ENCODE assay signal across 19 mouse cellular contexts in the genomic region with DNA sequence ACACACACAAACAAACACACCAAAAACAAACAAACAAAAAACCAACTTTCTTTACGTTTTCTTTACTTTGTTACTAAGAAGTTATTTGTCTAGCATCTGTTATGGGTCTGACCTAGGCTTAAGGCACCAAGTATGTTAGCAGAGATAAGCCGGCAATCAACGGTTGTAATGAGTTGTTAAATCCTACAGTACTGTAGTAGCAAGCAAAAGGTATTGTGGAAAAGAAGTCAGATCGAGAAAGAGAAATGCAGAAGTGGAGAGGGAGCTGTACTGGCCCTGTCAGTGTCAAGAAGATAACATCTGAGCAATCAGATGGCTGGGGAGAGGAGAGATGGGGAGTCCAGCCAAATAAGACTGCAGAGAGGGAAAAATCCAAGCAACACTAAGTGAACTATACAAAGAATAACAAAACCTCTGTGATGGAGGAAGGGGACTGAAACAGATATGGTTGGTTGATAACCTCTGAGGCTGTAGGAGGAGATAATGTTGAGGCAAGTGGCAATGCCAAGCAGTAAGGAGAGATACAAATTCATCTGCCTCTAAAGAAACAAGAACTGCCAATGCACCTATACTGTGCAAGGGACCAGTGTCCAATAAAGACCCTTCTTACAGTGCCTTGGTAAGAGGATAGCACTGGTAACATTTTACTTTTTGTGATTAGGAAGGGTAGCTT. TPM values are rescaled to one million over a fixed set of nuclear protein-coding genes. Genes with fewer than 3 reads are reported as not detected.
DNase-seq lines count a peak whose midpoint lies in the region; ATAC-seq lines count a peak whose summit lies in the region.
"Had no signal": no experiment of that assay in that cellular context is flagged by ENCODE, and none has a peak within 500 bp of the region (broad histone marks: within the 10 kb centered on the region; RNA-seq: fewer than 3 reads in every experiment).

No protein-coding gene starts in this region.

- H3K4me2 ChIP-seq in heart, embryonic 11.5 days, result peak overlapping the region; percentile 36
- peak overlapping the region; percentile 78 for H3K4me2 ChIP-seq in liver, embryonic 12.5 days
- H3K4me2 ChIP-seq: lung, embryonic 15.5 days; stomach, embryonic 15.5 days had no signal

- H3K27ac ChIP-seq in heart, embryonic 11.5 days (ENCODE audit: low read depth, low read length), result no peak overlapping the region
- 0 out of 2 replicates have a peak overlapping the region, but pooled peaks have one; percentile 8 for H3K27ac ChIP-seq in brown adipose tissue, adult 24 weeks (replicated peaks; ENCODE audit: low read depth, low read length)
- peak overlapping the region; percentile 97 for H3K27ac ChIP-seq in liver, embryonic 12.5 days
- H3K27ac ChIP-seq: lung, embryonic 15.5 days; stomach, embryonic 15.5 days had no signal

- H3K4me3 ChIP-seq in heart, embryonic 11.5 days (ENCODE audit: low read depth, low read length), result peak overlapping the region; percentile 24
- H3K4me3 ChIP-seq in brown adipose tissue, adult 24 weeks (ENCODE audit: insufficient read depth, low read depth, low read length), result no peak overlapping the region
- H3K4me3 ChIP-seq in liver, embryonic 12.5 days, result peak overlapping the region; percentile 81
- H3K4me3 ChIP-seq: lung, embryonic 15.5 days; stomach, embryonic 15.5 days had no signal

- no peaks in the 10 kb centered on the region for H3K36me3 ChIP-seq in heart, embryonic 11.5 days (ENCODE audit: control insufficient read depth, insufficient read depth, low read length)
- H3K36me3 ChIP-seq in liver, embryonic 12.5 days, result peaks cover 54% of the 10 kb centered on the region
- H3K36me3 ChIP-seq: lung, embryonic 15.5 days; stomach, embryonic 15.5 days had no signal

- no peak for DNase-seq in heart, adult 18-20 months
- peak; percentile 34 for DNase-seq in A20 (ENCODE audit: low read depth, low spot score)
- DNase-seq in frontal cortex, adult 2 months (ENCODE audit: extremely low spot score in 1 of 2, low spot score in 1 of 2), result no peak
- no peak for DNase-seq in thymus, postnatal 36 days
- DNase-seq in adrenal gland, postnatal 14 days, result no peak
- DNase-seq: B cell, adult 2 months; cerebellum, postnatal 14 days; gastrocnemius, postnatal 14 days; kidney, adult 8-10 months; layer of hippocampus, adult 9-11 months; thymus, postnatal 14 days had no signal

- no peaks in the 10 kb centered on the region for H3K27me3 ChIP-seq in heart, embryonic 11.5 days (ENCODE audit: control insufficient read depth, insufficient read depth, low read length)
- no peaks in the 10 kb centered on the region for H3K27me3 ChIP-seq in liver, embryonic 12.5 days (replicated peaks)
- H3K27me3 ChIP-seq: lung, embryonic 15.5 days; stomach, embryonic 15.5 days had no signal

- no peak for ATAC-seq in heart, embryonic 11.5 days (replicated peaks; ENCODE audit: insufficient number of reproducible peaks, low FRiP score, low TSS enrichment)
- peak; percentile 50 for ATAC-seq in liver, embryonic 12.5 days
- ATAC-seq: forebrain, embryonic 14.5 days; hindbrain, embryonic 16.5 days; midbrain, embryonic 16.5 days had no signal

- H3K4me1 ChIP-seq in heart, embryonic 11.5 days (ENCODE audit: control insufficient read depth, insufficient read depth, low read length), result peaks cover 3% of the 10 kb centered on the region; the same call in 1 of the 2 replicates
- peaks cover 15% of the 10 kb centered on the region for H3K4me1 ChIP-seq in brown adipose tissue, adult 24 weeks (ENCODE audit: control insufficient read depth, insufficient read depth, insufficient read length, low read length)
- peaks cover 57% of the 10 kb centered on the region for H3K4me1 ChIP-seq in liver, embryonic 12.5 days
- H3K4me1 ChIP-seq: lung, embryonic 15.5 days; stomach, embryonic 15.5 days had no signal

- no peaks in the 10 kb centered on the region for H3K9me3 ChIP-seq in heart, embryonic 11.5 days (replicated peaks; ENCODE audit: control insufficient read depth, low read length)
- H3K9me3 ChIP-seq in liver, embryonic 12.5 days (replicated peaks), result no peaks in the 10 kb centered on the region
- H3K9me3 ChIP-seq: lung, embryonic 15.5 days; stomach, embryonic 15.5 days had no signal

- 36% methylated on average over 4 of the region's 4 CpGs for WGBS in heart, embryonic 11.5 days (ENCODE audit: insufficient replicate concordance)
- 16% methylated on average over 4 of the region's 4 CpGs for WGBS in liver, embryonic 12.5 days (ENCODE audit: insufficient replicate concordance)

- H3K9ac ChIP-seq in heart, embryonic 11.5 days (ENCODE audit: low read depth, low read length), result no peak overlapping the region
- peak overlapping the region; percentile 95 for H3K9ac ChIP-seq in liver, embryonic 12.5 days
- H3K9ac ChIP-seq: lung, embryonic 15.5 days; stomach, embryonic 15.5 days had no signal

RNA-seq across cellular contexts. Expression of gene Nxpe2, which starts 14.3 kb away (rescaled TPM):
- 1.8 and 4.6 TPM in 2 replicates for polyA plus RNA-seq in heart, embryonic 11.5 days (2014; fragmentation: Nextera tagmentation; extraction: Ambion mirVana)
- 1 to 10 TPM in 1 of 2 experiments, under 1 TPM in 1; 0.74 to 1.7 TPM for total RNA-seq in heart, adult 18-20 months (2021)
- polyA plus RNA-seq in brown adipose tissue, adult 24 weeks (2012; ENCODE audit: insufficient read depth, insufficient read length, missing spikeins), result 0.54 and 2.2 TPM in 2 replicates
- 130 and 139 TPM in 2 replicates for polyA plus RNA-seq in liver, embryonic 12.5 days (2016; fragmentation: Nextera tagmentation; extraction: Ambion mirVana)
- polyA plus RNA-seq in frontal cortex, adult 2 months (2012; rRNA removed), result 0.50 and 0.80 TPM in 2 replicates
- total RNA-seq in adrenal gland, postnatal 14 days (2021), result 4.9 and 8.0 TPM in 2 replicates

Comparison
In these comparisons a context has a peak if more than half of its experiments do, and no peak if none do; other contexts are left out.
1. RNA of gene Nxpe2, which starts 14.3 kb away (polyA plus RNA-seq): 130 to 139 TPM in liver, embryonic 12.5 days; 1.8 to 4.6 TPM in heart, embryonic 11.5 days, 0.54 to 2.2 TPM in brown adipose tissue, adult 24 weeks and 0.50 to 0.80 TPM in frontal cortex, adult 2 months; every median in the first group is over 10 times any median in the second.